Mouse (Mus musculus): ENCODE results near the gene Eif4a2.

The Eif4a2 gene

GRCm38 (mm10) chr16:23103038-23103745 lies 4.1 kb upstream of the Eif4a2 start:
- intact Hi-C loops (cut with DNase I), result no loop called here

- intact Hi-C loops (cut with DNase I), result no loop called here
These were observed 3.4 kb upstream of the Eif4a2 start for GRCm38 (mm10) chr16:23103841-23104240.

- intact Hi-C loops (cut with DNase I), result no loop called here
These were observed 1.1 kb upstream of the Eif4a2 start for GRCm38 (mm10) chr16:23106121-23106520.

GRCm38 (mm10) chr16:23107946-23108759 lies 909 bp downstream of the Eif4a2 start:
- intact Hi-C loops (cut with DNase I), result no loop called here

- intact Hi-C loops (cut with DNase I), result no loop called here
These were observed 1.7 kb downstream of the Eif4a2 start for GRCm38 (mm10) chr16:23108943-23109342.

GRCm38 (mm10) chr16:23109350-23110280 lies 2.4 kb downstream of the Eif4a2 start:
- intact Hi-C loops (cut with DNase I), result no loop called here

- intact Hi-C loops (cut with DNase I), result no loop called here
These were observed 5.1 kb downstream of the Eif4a2 start for GRCm38 (mm10) chr16:23112348-23112747.

- intact Hi-C loops (cut with DNase I), result no loop called here
These were observed 5.7 kb downstream of the Eif4a2 start for GRCm38 (mm10) chr16:23112861-23113435.

GRCm38 (mm10) chr16:23113903-23114302 lies 6.7 kb downstream of the Eif4a2 start:
- intact Hi-C loops (cut with DNase I), result no loop called here

- intact Hi-C loops (cut with DNase I), result no loop called here
These were observed 7.3 kb downstream of the Eif4a2 start for GRCm38 (mm10) chr16:23114339-23115171.

GRCm38 (mm10) chr16:23115486-23115885 lies 8.2 kb downstream of the Eif4a2 start:
- intact Hi-C loops (cut with DNase I), result no loop called here

- intact Hi-C loops (cut with DNase I), result no loop called here
These were observed 9.9 kb downstream of the Eif4a2 start for GRCm38 (mm10) chr16:23117173-23117572.

GRCm38 (mm10) chr16:23122446-23122845 lies 15.2 kb downstream of the Eif4a2 start:
- intact Hi-C loops (cut with DNase I), result loop anchor here (10.0 kb wide), 1 partner anchor 258 kb away; no protein-coding TSS in a partner anchor

GRCm38 (mm10) chr16:23123104-23123503 lies 15.9 kb downstream of the Eif4a2 start:
- intact Hi-C loops (cut with DNase I), result loop anchor here (10.0 kb wide), 1 partner anchor 258 kb away; no protein-coding TSS in a partner anchor

- intact Hi-C loops (cut with DNase I), result loop anchor here (10.0 kb wide), 1 partner anchor 260 kb away; no protein-coding TSS in a partner anchor
These were observed 17.2 kb downstream of the Eif4a2 start for GRCm38 (mm10) chr16:23124398-23124797.

- intact Hi-C loops (cut with DNase I), result loop anchor here (10.0 kb wide), 1 partner anchor 262 kb away; no protein-coding TSS in a partner anchor
These were observed 20.0 kb downstream of the Eif4a2 start for GRCm38 (mm10) chr16:23127311-23127672.

GRCm38 (mm10) chr16:23127673-23128375 lies 20.6 kb downstream of the Eif4a2 start, which contains the start of gene Rfc4:
Rfc4 (minus strand) TSS chr16:23127737.
- intact Hi-C loops (cut with DNase I), result loop anchor here (10.0 kb wide), 1 partner anchor 263 kb away; no protein-coding TSS in a partner anchor

- intact Hi-C loops (cut with DNase I), result no loop called here
These were observed 23.1 kb downstream of the Eif4a2 start for GRCm38 (mm10) chr16:23130303-23130702.

- intact Hi-C loops (cut with DNase I), result no loop called here
These were observed 25.1 kb downstream of the Eif4a2 start for GRCm38 (mm10) chr16:23132336-23132735.

All from adrenal gland (tissue).